Mouse (Mus musculus) cortical plate, adult 2 months (tissue): ENCODE results near the gene Fam120b.

Experiments
- CTCF ChIP-seq: fragments of 200-500 bp; IDR thresholded peaks from 2 replicates; pipeline ENCODE4 v1.5.1; 2011; ENCODE audit warnings: mild to moderate bottlenecking, control low read depth, low read length; ENCODE audit not compliant: insufficient read depth; ENCODE audit errors: extremely low read depth
- POLR2A ChIP-seq: fragments of 200-500 bp; IDR thresholded peaks from 2 replicates; pipeline ENCODE4 v1.6.1; 2011; ENCODE audit warnings: mild to moderate bottlenecking, low read length, control low read depth; ENCODE audit not compliant: insufficient read depth; ENCODE audit errors: extremely low read depth

DNA sequence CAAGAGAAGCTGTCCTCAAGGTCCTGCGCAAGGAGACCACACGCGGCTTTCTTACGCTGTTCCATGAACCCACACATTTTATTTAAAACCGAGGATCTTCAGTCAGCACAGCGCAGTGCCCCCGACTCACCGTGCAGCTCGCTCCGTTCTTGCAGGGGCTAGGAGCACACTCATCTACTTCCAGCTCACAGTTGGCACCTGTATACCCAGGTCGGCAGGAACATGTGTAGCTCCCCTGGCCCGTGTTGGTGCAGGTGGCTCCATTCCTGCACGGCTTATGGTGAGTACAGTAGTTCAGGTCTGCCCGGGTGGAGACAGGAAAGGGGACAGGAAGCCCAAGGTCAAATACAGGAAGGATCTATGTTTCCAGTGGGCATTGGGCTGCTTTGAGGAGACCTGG lies 25.6 kb upstream of the Fam120b start:
- TF ChIP-seq POLR2A, result no peak
- no peak for TF ChIP-seq CTCF
